Mouse (Mus musculus) thymus, adult 2 months (tissue): ENCODE data around the gene Mindy3. TPM values are rescaled to one million over a fixed set of nuclear protein-coding genes. Genes with fewer than 3 reads are reported as not detected.

ENCODE experiments used
- DNase-seq: peaks from one replicate; pipeline ENCODE4 v3.0.0; 2021
- H3K27ac ChIP-seq: fragments of 200-500 bp; 2 replicates; pipeline ENCODE4 v1.5.1; 2012; ENCODE audit warnings: low read length, control low read depth; ENCODE audit not compliant: control insufficient read depth, insufficient read depth
- H3K27me3 ChIP-seq: fragments of 200-500 bp; 2 replicates; pipeline ENCODE4 v1.6.1; 2012; ENCODE audit warnings: mild to moderate bottlenecking, low read length, moderate library complexity, mixed read lengths; ENCODE audit not compliant: control insufficient read depth, insufficient read depth
- H3K36me3 ChIP-seq: fragments of 200-500 bp; 2 replicates; pipeline ENCODE4 v1.6.1; 2012; ENCODE audit warnings: mild to moderate bottlenecking, low read length, moderate library complexity; ENCODE audit not compliant: control insufficient read depth, insufficient read depth
- H3K4me1 ChIP-seq: fragments of 200-500 bp; replicated peaks from 2 replicates; pipeline ENCODE4 v1.6.1; 2012; ENCODE audit warnings: low read length; ENCODE audit not compliant: control insufficient read depth, insufficient read depth
- H3K4me3 ChIP-seq: fragments of 200-500 bp; 2 replicates; pipeline ENCODE4 v1.5.1; 2012; ENCODE audit warnings: mild to moderate bottlenecking, low read length, control low read depth, moderate library complexity; ENCODE audit not compliant: control insufficient read depth, insufficient read depth
- CTCF ChIP-seq: fragments of 200-500 bp; IDR thresholded peaks from 2 replicates; pipeline ENCODE4 v1.5.1; 2012; ENCODE audit warnings: mild to moderate bottlenecking, control low read depth, low read length, moderate library complexity, borderline replicate concordance; ENCODE audit not compliant: control insufficient read depth, poor library complexity, insufficient read depth; ENCODE audit errors: extremely low read depth
- POLR2A ChIP-seq: fragments of 200-500 bp; IDR thresholded peaks from 2 replicates; pipeline ENCODE4 v1.6.1; 2012; ENCODE audit warnings: mild to moderate bottlenecking, low read length, control low read depth, moderate library complexity; ENCODE audit not compliant: control insufficient read depth, poor library complexity, insufficient read depth; ENCODE audit errors: extremely low read depth
- WGBS: fragments of 180-500 bp; shearing (Covaris S2); methylation state at CpG from one replicate; pipeline ENCODE4 v1.1.7; 2018; 5-methylcytosine and 5-hydroxymethylcytosine counted together
- polyA plus RNA-seq: library from polyadenylated mRNA; depleted of rRNA; stranded (reverse); fragments of >200 nt; gene quantifications from 2 replicates; pipeline ENCODE4 v1.2.3, GENCODE M21; 2012

Mindy3 gene
- polyA plus RNA-seq, 1 experiment: 137 TPM

DNA sequence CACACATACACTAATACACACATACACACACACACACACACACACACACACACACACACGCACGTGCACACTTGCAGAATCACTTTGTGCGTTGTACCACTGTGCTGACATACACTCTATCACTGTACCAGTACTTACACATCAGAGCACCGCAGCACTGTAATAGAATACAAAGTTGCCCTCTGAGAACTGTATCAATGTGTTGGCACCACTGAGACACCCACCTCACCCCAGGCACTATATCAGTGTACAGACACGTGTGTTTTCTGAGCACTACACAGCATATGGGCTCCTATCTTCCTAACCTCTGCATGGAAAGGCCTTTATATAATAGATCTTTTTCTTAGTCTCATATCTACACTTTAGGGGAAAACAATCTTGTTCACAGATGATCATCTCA is 64.4 kb downstream of the Mindy3 start:
- Histone ChIP-seq H3K27me3 (no peaks in the 10 kb centered on the region), H3K4me3 (no peak overlapping the region), H3K27ac (no peak overlapping the region), H3K4me1 (no peaks in the 10 kb centered on the region), H3K36me3 (peaks cover 14% of the 10 kb centered on the region)
- WGBS: 97% methylated on average over 5 of the region's 5 CpGs
- no peak for DNase-seq
- TF ChIP-seq CTCF: no peak
- no peak for TF ChIP-seq POLR2A

DNA sequence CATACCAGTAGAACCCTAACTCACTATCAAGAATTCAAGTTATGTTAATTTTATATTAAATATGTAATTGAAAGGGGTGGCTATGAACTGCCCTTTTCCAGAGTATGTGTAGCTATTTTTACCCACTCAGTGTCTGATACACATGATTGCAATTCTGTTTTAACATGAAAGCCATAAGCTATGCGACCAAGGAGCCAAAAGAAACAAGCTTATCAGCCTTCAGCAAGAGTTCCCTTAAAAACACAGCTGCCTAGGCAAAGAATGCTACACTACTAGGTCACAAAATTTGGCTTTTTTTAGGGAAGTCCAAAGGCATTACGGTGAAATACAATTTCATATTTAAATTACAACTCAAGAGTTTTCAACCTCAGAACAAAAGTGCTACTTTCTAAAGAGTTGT is 70.4 kb downstream of the Mindy3 start:
- WGBS: 93% methylated on average over 2 of the region's 2 CpGs
- Histone ChIP-seq H3K27ac (no peak overlapping the region), H3K36me3 (no peaks in the 10 kb centered on the region; the same call in 1 of the 2 replicates), H3K4me1 (no peaks in the 10 kb centered on the region), H3K4me3 (no peak overlapping the region), H3K27me3 (no peaks in the 10 kb centered on the region)
- TF ChIP-seq CTCF (no peak), POLR2A (no peak)
- DNase-seq: no peak

GRCm38 (mm10) chr2:12331962-12332361 is 87.3 kb downstream of the Mindy3 start:
- no peaks in the 10 kb centered on the region for H3K27me3 ChIP-seq
- no peak for DNase-seq
- H3K27ac ChIP-seq: no peak overlapping the region
- H3K4me3 ChIP-seq: no peak overlapping the region
- TF ChIP-seq CTCF (no peak), POLR2A (no peak)
- H3K36me3 ChIP-seq: no peaks in the 10 kb centered on the region
- H3K4me1 ChIP-seq: no peaks in the 10 kb centered on the region
- WGBS: 90% methylated on average over 2 of the region's 2 CpGs

DNA sequence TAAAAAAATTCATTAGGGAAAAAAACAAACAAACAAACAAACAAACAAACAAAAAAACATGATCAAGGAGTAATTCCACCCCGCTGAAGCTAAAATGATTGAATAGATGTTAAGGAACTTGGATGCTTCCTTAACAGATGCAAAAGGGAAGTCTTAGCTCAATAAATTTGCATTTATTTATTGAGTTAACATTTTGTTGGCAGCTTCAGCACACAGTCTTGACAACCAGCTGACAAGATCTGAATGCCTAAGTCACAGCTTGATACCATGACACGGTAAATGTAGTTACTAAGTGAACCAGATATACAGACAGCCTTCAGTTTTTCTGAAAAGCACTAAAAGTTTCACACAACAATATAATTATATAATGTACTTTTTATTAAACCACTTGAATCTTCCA is 89.7 kb downstream of the Mindy3 start:
- no peaks in the 10 kb centered on the region for H3K4me1 ChIP-seq
- DNase-seq: no peak
- H3K4me3 ChIP-seq: no peak overlapping the region
- 59% methylated on average over 2 of the region's 2 CpGs for WGBS
- no peak overlapping the region for H3K27ac ChIP-seq
- H3K36me3 ChIP-seq: no peaks in the 10 kb centered on the region
- H3K27me3 ChIP-seq: no peaks in the 10 kb centered on the region
- TF ChIP-seq CTCF: no peak
- no peak for TF ChIP-seq POLR2A

GRCm38 (mm10) chr2:12329068-12329407 is 90.2 kb downstream of the Mindy3 start:
- WGBS: 76% methylated on average over 5 of the region's 5 CpGs

GRCm38 (mm10) chr2:12328355-12329067 is 90.8 kb downstream of the Mindy3 start:
- Histone ChIP-seq H3K4me1 (no peaks in the 10 kb centered on the region), H3K4me3 (no peak overlapping the region), H3K27ac (no peak overlapping the region), H3K36me3 (no peaks in the 10 kb centered on the region), H3K27me3 (no peaks in the 10 kb centered on the region)
- 87% methylated on average over 8 of the region's 8 CpGs for WGBS
- no peak for DNase-seq
- TF ChIP-seq CTCF: no peak
- TF ChIP-seq POLR2A: no peak

More at GRCm38 (mm10) chr2:12329068-12329407, 90.2 kb downstream of the Mindy3 start:
- H3K4me3 ChIP-seq: no peak overlapping the region
- TF ChIP-seq POLR2A: no peak
- TF ChIP-seq CTCF: no peak
- H3K27ac ChIP-seq: no peak overlapping the region
- no peaks in the 10 kb centered on the region for H3K4me1 ChIP-seq
- H3K27me3 ChIP-seq: no peaks in the 10 kb centered on the region
- DNase-seq: no peak
- no peaks in the 10 kb centered on the region for H3K36me3 ChIP-seq
